ENCODE assay signal across 9 mouse cellular contexts in the genomic region with DNA sequence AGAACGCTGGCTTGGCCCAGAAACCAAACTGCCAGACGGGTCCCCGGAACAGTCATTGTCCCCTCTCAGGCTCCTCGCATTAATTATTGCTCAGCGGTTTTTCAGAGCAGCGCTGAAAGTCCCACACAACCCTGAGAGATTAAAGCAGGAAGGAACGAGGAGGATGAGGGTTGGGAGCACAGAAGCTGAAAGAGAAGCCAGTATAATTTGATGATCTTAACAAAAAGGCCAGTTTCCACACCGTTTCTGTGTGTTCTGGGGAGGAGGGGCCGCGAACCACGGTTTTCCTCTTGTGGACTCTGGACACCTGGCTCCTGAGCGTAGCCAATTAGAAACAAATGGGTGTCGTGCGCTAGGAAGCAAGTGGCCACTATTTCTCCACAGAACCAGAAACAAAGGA.
DNase-seq lines count a peak whose midpoint lies in the region; ATAC-seq and TF ChIP-seq lines count a peak whose summit lies in the region.
"Had no signal": no experiment of that assay in that cellular context is flagged by ENCODE, and none has a peak within 500 bp of the region (broad histone marks: within the 10 kb centered on the region; RNA-seq: fewer than 3 reads in every experiment).

No protein-coding gene starts in this region.

- intact Hi-C loops in gastrocnemius, postnatal 14 days (cut with DNase I; ENCODE audit: low total_unique reads): no loop called here

- peak; percentile 39 for DNase-seq in liver, embryonic 11.5 days (ENCODE audit: low spot score)
- no peak for DNase-seq in liver
- peak; percentile 44 for DNase-seq in thymus, postnatal 25 days
- no peak for DNase-seq in gastrocnemius, postnatal 14 days
- DNase-seq in cerebellum, adult 2 months: no peak
- no peak for DNase-seq in ovary, adult 18-20 months (ENCODE audit: low spot score)

- TF ChIP-seq POLR2A in cerebellum, adult 2 months (IDR thresholded peaks at IDR 0.05; ENCODE audit: borderline replicate concordance, insufficient read depth, low read length): no peak

- H3K4me1 ChIP-seq in liver, embryonic 11.5 days (replicated peaks; ENCODE audit: control insufficient read depth, insufficient read depth, low read length): peaks cover 3% of the 10 kb centered on the region; the same call in 1 of the 2 replicates
- H3K4me1 ChIP-seq in cerebellum, adult 2 months (ENCODE audit: control insufficient read depth, insufficient read depth, low read length): no peaks in the 10 kb centered on the region

- peak overlapping the region; percentile 21; the same call in 1 of the 2 replicates for H3K4me3 ChIP-seq in liver, embryonic 11.5 days (ENCODE audit: low read depth, low read length)
- no peak overlapping the region for H3K4me3 ChIP-seq in cerebellum, adult 2 months (replicated peaks; ENCODE audit: insufficient read depth, low read depth, low read length)
- H3K4me3 ChIP-seq: erythroblast, embryonic 14.5 days had no signal

- H3K27ac ChIP-seq in liver, embryonic 11.5 days (ENCODE audit: low read depth, low read length): no peak overlapping the region
- H3K27ac ChIP-seq in cerebellum, adult 2 months (ENCODE audit: insufficient read depth, low read length): no peak overlapping the region

- ATAC-seq in liver, embryonic 11.5 days (replicated peaks; ENCODE audit: low FRiP score): no peak
- 0 out of 4 replicates have a peak, but pooled peaks have one; percentile 17 to 40 for ATAC-seq in hematopoietic stem cell, adult 5-6 weeks (replicated peaks in 1 of 2; ENCODE audit: insufficient read depth in 1 of 2, low FRiP score in 2 of 2, low TSS enrichment in 1 of 2, low read depth in 1 of 2, poor library complexity in 2 of 2, severe bottlenecking in 2 of 2)
- peak; percentile 46; the same call in 1 of the 2 replicates for ATAC-seq in megakaryocyte-erythroid progenitor cell, adult 5-6 weeks (replicated peaks; ENCODE audit: low FRiP score, low TSS enrichment, poor library complexity, severe bottlenecking)

- no peaks in the 10 kb centered on the region for H3K36me3 ChIP-seq in liver, embryonic 11.5 days (ENCODE audit: control insufficient read depth, insufficient read depth, low read length)

- no peak for TF ChIP-seq CTCF in cerebellum, adult 2 months (IDR thresholded peaks at IDR 0.05; ENCODE audit: borderline replicate concordance, insufficient read depth, low read depth, low read length)

- no peak overlapping the region for H3K9ac ChIP-seq in liver, embryonic 11.5 days (ENCODE audit: low read depth, low read length)

- H3K4me2 ChIP-seq in liver, embryonic 11.5 days: peak overlapping the region; percentile 55

- 2% methylated on average over 14 of the region's 14 CpGs for WGBS in liver, embryonic 11.5 days
- WGBS in cerebellum, adult 2 months: 3% methylated on average over 14 of the region's 14 CpGs

- no peaks in the 10 kb centered on the region for H3K9me3 ChIP-seq in liver, embryonic 11.5 days (ENCODE audit: control insufficient read depth, low read length)

- peaks cover 27% of the 10 kb centered on the region for H3K27me3 ChIP-seq in liver, embryonic 11.5 days (replicated peaks; ENCODE audit: control insufficient read depth, insufficient read depth, low read length)
- no peaks in the 10 kb centered on the region for H3K27me3 ChIP-seq in cerebellum, adult 2 months (ENCODE audit: control insufficient read depth, insufficient read depth, low read length)

Comparison
In these comparisons a context has a peak if more than half of its experiments do, and no peak if none do; other contexts are left out.
1. DNase-seq: peak in liver, embryonic 11.5 days (single experiment) and thymus, postnatal 25 days (single experiment); none in liver (single experiment), gastrocnemius, postnatal 14 days (single experiment), cerebellum, adult 2 months (0 of 2) and ovary, adult 18-20 months (single experiment).